Mouse (Mus musculus): ENCODE data around the gene Fbln7. TPM values are rescaled to one million over a fixed set of nuclear protein-coding genes. Genes with fewer than 3 reads are reported as not detected.

Fbln7 gene
- polyA plus RNA-seq, 1 experiment from 2014 or later, result 9.4 TPM

GRCm38 (mm10) chr2:128863777-128864331, 1.1 kb downstream of the Fbln7 start:
- in situ Hi-C loops (cut with MboI; ENCODE audit: low pct_unique_long_range_greater_than_20kb), result loop anchor here (25.0 kb wide), 1 partner anchor 398 kb away; no protein-coding TSS in a partner anchor
- CTCF ChIA-PET, result no interaction called here
- POLR2A ChIA-PET, result interaction anchor here (0.5 to 0.7 kb wide), 2 partner anchors 105 to 609 kb away, joined by 3 to 4 read pairs; no protein-coding TSS in a partner anchor

GRCm38 (mm10) chr2:128865061-128865460, 2.3 kb downstream of the Fbln7 start:
- POLR2A ChIA-PET, result no interaction called here
- CTCF ChIA-PET, result no interaction called here
- no peak for ATAC-seq
- peaks cover 4% of the 10 kb centered on the region for H3K27me3 ChIP-seq
- no peak for TF ChIP-seq CTCF (IDR thresholded peaks at IDR 0.05)
- in situ Hi-C loops (cut with MboI; ENCODE audit: low pct_unique_long_range_greater_than_20kb), result loop anchor here (25.0 kb wide), 1 partner anchor 397 kb away; no protein-coding TSS in a partner anchor
- DNase-seq (ENCODE audit: low read depth, low spot score), result no peak

More at GRCm38 (mm10) chr2:128863777-128864331, 1.1 kb downstream of the Fbln7 start:
- H3K27me3 ChIP-seq, result peaks cover 4% of the 10 kb centered on the region
- no peak for TF ChIP-seq CTCF (IDR thresholded peaks at IDR 0.05)
- DNase-seq (ENCODE audit: low read depth, low spot score), result no peak
- ATAC-seq, result peak; percentile 42

GRCm38 (mm10) chr2:128871656-128872055, 8.9 kb downstream of the Fbln7 start:
- ChIA-PET CTCF (no interaction called here), POLR2A (no interaction called here)
- DNase-seq (ENCODE audit: low read depth, low spot score), result no peak
- ATAC-seq, result no peak
- no peak for TF ChIP-seq CTCF (IDR thresholded peaks at IDR 0.05)
- no peaks in the 10 kb centered on the region for H3K27me3 ChIP-seq
- in situ Hi-C loops (cut with MboI; ENCODE audit: low pct_unique_long_range_greater_than_20kb), result loop anchor here (25.0 kb wide), 1 partner anchor 391 kb away; no protein-coding TSS in a partner anchor

GRCm38 (mm10) chr2:128872256-128872655, 9.5 kb downstream of the Fbln7 start:
- POLR2A ChIA-PET, result no interaction called here
- no peak for TF ChIP-seq CTCF (IDR thresholded peaks at IDR 0.05)
- DNase-seq (ENCODE audit: low read depth, low spot score), result no peak
- in situ Hi-C loops (cut with MboI; ENCODE audit: low pct_unique_long_range_greater_than_20kb), result loop anchor here (25.0 kb wide), 1 partner anchor 390 kb away; no protein-coding TSS in a partner anchor
- CTCF ChIA-PET, result no interaction called here
- H3K27me3 ChIP-seq, result no peaks in the 10 kb centered on the region
- ATAC-seq, result no peak

- ChIA-PET CTCF (no interaction called here), POLR2A (no interaction called here)
- TF ChIP-seq CTCF (IDR thresholded peaks at IDR 0.05), result no peak
- no peaks in the 10 kb centered on the region for H3K27me3 ChIP-seq
- ATAC-seq, result no peak
- in situ Hi-C loops (cut with MboI; ENCODE audit: low pct_unique_long_range_greater_than_20kb), result no loop called here
- DNase-seq (ENCODE audit: low read depth, low spot score), result no peak
Observed at GRCm38 (mm10) chr2:128875526-128875925, 12.7 kb downstream of the Fbln7 start.

GRCm38 (mm10) chr2:128881236-128881635, 18.5 kb downstream of the Fbln7 start:
- peak; percentile 65 for TF ChIP-seq CTCF (IDR thresholded peaks at IDR 0.05)
- H3K27me3 ChIP-seq, result no peaks in the 10 kb centered on the region
- ATAC-seq (no peak), DNase-seq (ENCODE audit: low read depth, low spot score) (no peak)
- in situ Hi-C loops (cut with MboI; ENCODE audit: low pct_unique_long_range_greater_than_20kb), result no loop called here
- ChIA-PET POLR2A (no interaction called here), CTCF (interaction anchor here (1.4 kb wide), 1 partner anchor 14 kb away, joined by 3 read pairs; no protein-coding TSS in a partner anchor)

GRCm38 (mm10) chr2:128885225-128885811, 22.5 kb downstream of the Fbln7 start:
- TF ChIP-seq CTCF (IDR thresholded peaks at IDR 0.05), result no peak
- no peak for ATAC-seq
- in situ Hi-C loops (cut with MboI; ENCODE audit: low pct_unique_long_range_greater_than_20kb), result no loop called here
- H3K27me3 ChIP-seq, result no peaks in the 10 kb centered on the region
- CTCF ChIA-PET, result interaction anchor here (1.3 kb wide), 1 partner anchor 25 kb away, joined by 3 read pairs; no protein-coding TSS in a partner anchor
- no peak for DNase-seq (ENCODE audit: low read depth, low spot score)
- POLR2A ChIA-PET, result no interaction called here

- no peak for DNase-seq (ENCODE audit: low read depth, low spot score)
- CTCF ChIA-PET, result interaction anchor here (1.2 kb wide), 1 partner anchor 38 kb away, joined by 4 read pairs; no protein-coding TSS in a partner anchor
- no peak for TF ChIP-seq CTCF (IDR thresholded peaks at IDR 0.05)
- no peaks in the 10 kb centered on the region for H3K27me3 ChIP-seq
- POLR2A ChIA-PET, result interaction anchor here (0.6 kb wide), 1 partner anchor 306 kb away, joined by 3 read pairs; no protein-coding TSS in a partner anchor
- ATAC-seq, result peak; percentile 54
- in situ Hi-C loops (cut with MboI; ENCODE audit: low pct_unique_long_range_greater_than_20kb), result no loop called here
Observed at GRCm38 (mm10) chr2:128887866-128888550, 25.2 kb downstream of the Fbln7 start.

GRCm38 (mm10) chr2:128890661-128891335, 28.0 kb downstream of the Fbln7 start:
- CTCF ChIA-PET, result no interaction called here
- no peak for TF ChIP-seq CTCF (IDR thresholded peaks at IDR 0.05)
- ATAC-seq, result no peak
- POLR2A ChIA-PET, result no interaction called here
- no peak for DNase-seq (ENCODE audit: low read depth, low spot score)
- in situ Hi-C loops (cut with MboI; ENCODE audit: low pct_unique_long_range_greater_than_20kb), result no loop called here
- H3K27me3 ChIP-seq, result no peaks in the 10 kb centered on the region

- ATAC-seq, result no peak
- DNase-seq (ENCODE audit: low read depth, low spot score), result no peak
- in situ Hi-C loops (cut with MboI; ENCODE audit: low pct_unique_long_range_greater_than_20kb), result no loop called here
- ChIA-PET CTCF (no interaction called here), POLR2A (no interaction called here)
- TF ChIP-seq CTCF (IDR thresholded peaks at IDR 0.05), result no peak
- no peaks in the 10 kb centered on the region for H3K27me3 ChIP-seq
Observed at GRCm38 (mm10) chr2:128892180-128892721, 29.5 kb downstream of the Fbln7 start.

Measured in Patski (cell line).